Mouse (Mus musculus) lung, embryonic 16.5 days (tissue): Measurements from ENCODE around the gene Olfr1085. TPM values are rescaled to one million over a fixed set of nuclear protein-coding genes. Genes with fewer than 3 reads are reported as not detected.
"Not testable (repeated sequence)": the region's sequence is repeated elsewhere in the genome, so short reads cannot be mapped to it uniquely, and the experiment has no call there.

ENCODE experiments used
- ATAC-seq: fragments of 200-750 bp; cut with Nextera tagmentation; 2 replicates; pipeline ENCODE4 v1.8.0; 2017; ENCODE audit warnings: low read depth, mild to moderate bottlenecking, moderate library complexity
- H3K27ac ChIP-seq: fragments of 300-500 bp; sonication (generic); 2 replicates; pipeline ENCODE4 v1.5.1; 2014; ENCODE audit warnings: mild to moderate bottlenecking, control low read depth, low read length
- H3K27me3 ChIP-seq: fragments of 300-500 bp; sonication (generic); 2 replicates; pipeline ENCODE4 v1.6.1; 2014; ENCODE audit warnings: low read depth, low read length, mixed read lengths; ENCODE audit not compliant: control insufficient read depth, insufficient read depth
- H3K36me3 ChIP-seq: fragments of 300-500 bp; sonication (generic); 2 replicates; pipeline ENCODE4 v1.6.1; 2014; ENCODE audit warnings: low read length; ENCODE audit not compliant: control insufficient read depth, insufficient read depth
- H3K4me1 ChIP-seq: fragments of 300-500 bp; sonication (generic); replicated peaks from 2 replicates; pipeline ENCODE4 v1.6.1; 2014; ENCODE audit warnings: low read length, mixed read lengths; ENCODE audit not compliant: control insufficient read depth, insufficient read depth
- H3K4me2 ChIP-seq: fragments of 300-500 bp; sonication (generic); 2 replicates; pipeline ENCODE4 v1.6.1; 2014; ENCODE audit warnings: low read depth, low read length, control low read depth
- H3K4me3 ChIP-seq: fragments of 300-500 bp; sonication (generic); 2 replicates; pipeline ENCODE4 v1.5.1; 2014; ENCODE audit warnings: mild to moderate bottlenecking, low read length, control low read depth
- H3K9ac ChIP-seq: fragments of 300-500 bp; sonication (generic); 2 replicates; pipeline ENCODE4 v1.6.1; 2014; ENCODE audit warnings: low read length, control low read depth
- H3K9me3 ChIP-seq: fragments of 300-500 bp; sonication (generic); 2 replicates; pipeline ENCODE4 v1.6.1; 2016; ENCODE audit warnings: low read length; ENCODE audit not compliant: control insufficient read depth
- WGBS: fragments of 180-500 bp; shearing (Covaris S2); extraction: QIAGEN DNeasy Blood & Tissue Kit; methylation state at CpG from one replicate; pipeline ENCODE4 v1.1.7; 2014; 5-methylcytosine and 5-hydroxymethylcytosine counted together
- polyA plus RNA-seq: library from polyadenylated mRNA; unstranded; fragments of >200 nt; fragmentation: Nextera tagmentation; extraction: Ambion mirVana; gene quantifications from 2 replicates; pipeline ENCODE4 v1.2.1, GENCODE M21; 2015

The Olfr1085 gene
- not detected in 2 replicates for polyA plus RNA-seq

- Histone ChIP-seq H3K36me3 (no peaks in the 10 kb centered on the region), H3K27me3 (no peaks in the 10 kb centered on the region), H3K9ac (no peak within 1 kb of the TSS), H3K4me1 (no peaks in the 10 kb centered on the region), H3K27ac (no peak within 1 kb of the TSS), H3K9me3 (no peaks in the 10 kb centered on the region), H3K4me3 (no peak within 1 kb of the TSS), H3K4me2 (no peak within 1 kb of the TSS)
- 17% methylated on average over 1 of the region's 1 CpGs for WGBS
- ATAC-seq, result no peak
Measured at GRCm38 (mm10) chr2:86661919-86662318, at the start of gene Olfr1085. Olfr1085 (minus strand) TSS chr2:86662019.

DNA sequence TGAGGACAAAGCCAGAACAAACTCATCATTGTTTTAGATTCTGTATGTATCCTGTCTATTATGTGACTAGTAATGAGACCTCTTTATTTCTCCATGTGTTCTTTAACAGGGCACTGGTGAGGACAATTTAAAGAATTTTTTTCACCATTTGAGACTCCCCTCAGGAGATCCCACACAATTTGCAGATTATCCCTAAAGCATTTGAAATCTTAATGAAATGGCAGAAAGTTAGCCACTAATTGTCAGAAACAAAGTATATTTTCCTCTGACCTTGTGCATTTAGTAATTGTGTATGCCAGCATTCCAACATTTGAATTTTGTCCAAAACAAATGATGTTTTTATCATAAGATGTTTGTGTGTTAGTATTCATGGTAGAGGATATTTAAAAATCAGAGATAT lies 36.5 kb upstream of the Olfr1085 start, which contains the start of gene Olfr1087:
TSS of gene Olfr1087 (minus strand) at position 101 of the 400 bp plus-strand sequence.
- no peaks in the 10 kb centered on the region for H3K27me3 ChIP-seq
- H3K4me3 ChIP-seq, result no peak within 1 kb of the TSS
- no peak within 1 kb of the TSS for H3K4me2 ChIP-seq
- no peaks in the 10 kb centered on the region for H3K36me3 ChIP-seq
- no peaks in the 10 kb centered on the region for H3K4me1 ChIP-seq
- no peak within 1 kb of the TSS for H3K27ac ChIP-seq
- ATAC-seq, result no peak
- no peak within 1 kb of the TSS for H3K9ac ChIP-seq
- no peaks in the 10 kb centered on the region for H3K9me3 ChIP-seq

- Histone ChIP-seq H3K27me3 (no peaks in the 10 kb centered on the region), H3K4me1 (no peaks in the 10 kb centered on the region), H3K9ac (no peak within 1 kb of the TSS), H3K4me2 (no peak within 1 kb of the TSS), H3K9me3 (no peaks in the 10 kb centered on the region), H3K27ac (no peak within 1 kb of the TSS), H3K4me3 (no peak within 1 kb of the TSS), H3K36me3 (no peaks in the 10 kb centered on the region)
- WGBS, result 70% methylated on average over 2 of the region's 2 CpGs
- ATAC-seq, result no peak
Measured at GRCm38 (mm10) chr2:86679992-86680391, 18.2 kb upstream of the Olfr1085 start, which contains the start of gene Olfr1086. Olfr1086 (minus strand) TSS chr2:86680092.

DNA sequence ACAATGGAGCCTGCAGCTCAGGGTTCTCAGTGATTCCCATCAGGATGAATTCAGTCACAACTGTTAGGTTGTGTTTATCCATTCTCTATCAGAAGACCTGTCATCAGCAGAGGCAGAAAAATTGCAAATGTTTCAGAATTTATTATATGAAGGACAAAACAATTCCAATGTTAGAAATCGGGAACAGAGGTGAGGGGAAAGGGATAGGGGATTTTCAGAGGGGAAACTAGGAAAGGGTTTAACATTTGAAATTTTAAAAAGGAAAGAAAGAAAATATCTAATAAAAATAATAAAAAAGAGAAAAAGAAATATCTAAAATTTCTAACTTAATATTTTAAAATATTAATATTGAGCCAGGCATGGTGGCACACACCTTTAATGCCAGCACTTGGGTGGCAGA lies 22.2 kb downstream of the Olfr1085 start, which contains the start of gene Olfr1084:
TSS of gene Olfr1084 (minus strand) at position 101 of the 400 bp plus-strand sequence.
- H3K27me3 ChIP-seq, H3K9me3 ChIP-seq, H3K4me2 ChIP-seq, H3K4me3 ChIP-seq, ATAC-seq, H3K9ac ChIP-seq, H3K4me1 ChIP-seq, H3K36me3 ChIP-seq, H3K27ac ChIP-seq: not testable (repeated sequence)
- 62% methylated on average over 1 of the region's 1 CpGs for WGBS

Other genes starting within 250 kb of the Olfr1085 start
- gene Olfr1061, start 248.0 kb downstream of the Olfr1085 start, polyA plus RNA-seq, result not detected in 2 replicates
- not detected in 2 replicates for gene Olfr1062, start 235.3 kb downstream of the Olfr1085 start, polyA plus RNA-seq
- not detected in 2 replicates for gene Olfr1065, start 211.4 kb downstream of the Olfr1085 start, polyA plus RNA-seq
- gene Olfr1066, start 205.8 kb downstream of the Olfr1085 start, polyA plus RNA-seq, result not detected in 2 replicates
- gene Olfr228, start 174.6 kb downstream of the Olfr1085 start, polyA plus RNA-seq, result not detected in 2 replicates
- gene Olfr1076, start 153.6 kb downstream of the Olfr1085 start, polyA plus RNA-seq, result not detected in 2 replicates
- not detected in 2 replicates for gene Olfr1079, start 119.5 kb downstream of the Olfr1085 start, polyA plus RNA-seq
- gene Olfr1080, start 103.8 kb downstream of the Olfr1085 start, polyA plus RNA-seq, result not detected in 2 replicates
- gene Olfr1082, start 63.1 kb downstream of the Olfr1085 start, polyA plus RNA-seq, result not detected in 2 replicates
- not detected in 2 replicates for gene Olfr1084, start 22.3 kb downstream of the Olfr1085 start, polyA plus RNA-seq
- gene Olfr1086, start 18.1 kb upstream of the Olfr1085 start, polyA plus RNA-seq, result not detected in 2 replicates
- not detected in 2 replicates for gene Olfr1087, start 36.4 kb upstream of the Olfr1085 start, polyA plus RNA-seq
- not detected in 2 replicates for gene Olfr1089, start 71.7 kb upstream of the Olfr1085 start, polyA plus RNA-seq
- not detected in 2 replicates for gene Olfr1090, start 97.0 kb upstream of the Olfr1085 start, polyA plus RNA-seq
- gene Olfr1093, start 120.5 kb upstream of the Olfr1085 start, polyA plus RNA-seq, result not detected in 2 replicates
- not detected in 2 replicates for gene Olfr141, start 148.0 kb upstream of the Olfr1085 start, polyA plus RNA-seq
- gene Olfr1094, start 162.6 kb upstream of the Olfr1085 start, polyA plus RNA-seq, result not detected in 2 replicates
- gene Olfr1095, start 189.7 kb upstream of the Olfr1085 start, polyA plus RNA-seq, result not detected in 2 replicates
- gene Gm13723, start 212.8 kb upstream of the Olfr1085 start, polyA plus RNA-seq, result not detected in 2 replicates
- not detected in 2 replicates for gene Olfr1097, start 230.2 kb upstream of the Olfr1085 start, polyA plus RNA-seq